Mouse (Mus musculus): ENCODE measurements at regions not wholly inside any gene's neighbourhood (a gene's known extent, or its start where the extent isn't known, plus 50 kb on each side); places are given as distances from the start of the nearest gene placed in this dataset.

- Histone ChIP-seq H3K4me2 (replicated peaks) (no peak overlapping the region), H3K9ac (no peak overlapping the region), H3K36me3 (replicated peaks; ENCODE audit: control insufficient read depth, insufficient read depth) (no peaks in the 10 kb centered on the region), H3K27ac (no peak overlapping the region), H3K27me3 (ENCODE audit: control insufficient read depth, insufficient read depth, low read length) (no peaks in the 10 kb centered on the region), H3K4me3 (replicated peaks; ENCODE audit: low read length) (no peak overlapping the region), H3K4me1 (replicated peaks; ENCODE audit: control insufficient read depth, insufficient read depth, low read length) (no peaks in the 10 kb centered on the region), H3K9me3 (ENCODE audit: control insufficient read depth, low read length) (no peaks in the 10 kb centered on the region)
- ATAC-seq (ENCODE audit: low FRiP score) (no peak), DNase-seq (ENCODE audit: low spot score) (no peak)
- 81% methylated on average over 1 of the region's 1 CpGs for WGBS
Observed at GRCm38 (mm10) chr9:30723364-30724070, 198.7 kb downstream of the Adamts15 start.

- Histone ChIP-seq H3K4me1 (replicated peaks; ENCODE audit: control insufficient read depth, insufficient read depth, low read length) (no peaks in the 10 kb centered on the region), H3K27ac (no peak overlapping the region), H3K9ac (no peak overlapping the region), H3K4me3 (replicated peaks; ENCODE audit: low read length) (no peak overlapping the region), H3K9me3 (ENCODE audit: control insufficient read depth, low read length) (no peaks in the 10 kb centered on the region), H3K27me3 (ENCODE audit: control insufficient read depth, insufficient read depth, low read length) (no peaks in the 10 kb centered on the region), H3K36me3 (replicated peaks; ENCODE audit: control insufficient read depth, insufficient read depth) (no peaks in the 10 kb centered on the region), H3K4me2 (replicated peaks) (no peak overlapping the region)
- no peak for DNase-seq (ENCODE audit: low spot score)
- ATAC-seq (ENCODE audit: low FRiP score), result no peak
- WGBS, result 68% methylated on average over 4 of the region's 4 CpGs
Observed at GRCm38 (mm10) chr9:30721861-30722260, 200.4 kb downstream of the Adamts15 start.

GRCm38 (mm10) chr9:30716421-30717170, 205.7 kb downstream of the Adamts15 start:
- no peak overlapping the region for H3K27ac ChIP-seq
- no peak for ATAC-seq (ENCODE audit: low FRiP score)
- DNase-seq (ENCODE audit: low spot score), result no peak

GRCm38 (mm10) chr9:30710131-30710530, 212.1 kb downstream of the Adamts15 start:
- H3K4me2 ChIP-seq (replicated peaks), result no peak overlapping the region
- ATAC-seq (ENCODE audit: low FRiP score) (no peak), DNase-seq (ENCODE audit: low spot score) (no peak)
- H3K4me3 ChIP-seq (replicated peaks; ENCODE audit: low read length), result no peak overlapping the region
- 90% methylated on average over 5 of the region's 5 CpGs for WGBS
- no peaks in the 10 kb centered on the region for H3K9me3 ChIP-seq (ENCODE audit: control insufficient read depth, low read length)
- no peaks in the 10 kb centered on the region for H3K27me3 ChIP-seq (ENCODE audit: control insufficient read depth, insufficient read depth, low read length)
- H3K27ac ChIP-seq, result no peak overlapping the region
- no peaks in the 10 kb centered on the region for H3K36me3 ChIP-seq (replicated peaks; ENCODE audit: control insufficient read depth, insufficient read depth)
- H3K9ac ChIP-seq, result no peak overlapping the region
- no peaks in the 10 kb centered on the region for H3K4me1 ChIP-seq (replicated peaks; ENCODE audit: control insufficient read depth, insufficient read depth, low read length)

More at GRCm38 (mm10) chr9:30716421-30717170, 205.7 kb downstream of the Adamts15 start:
- H3K4me2 ChIP-seq (replicated peaks), result no peak overlapping the region
- no peaks in the 10 kb centered on the region for H3K27me3 ChIP-seq (ENCODE audit: control insufficient read depth, insufficient read depth, low read length)
- no peaks in the 10 kb centered on the region for H3K36me3 ChIP-seq (replicated peaks; ENCODE audit: control insufficient read depth, insufficient read depth)
- H3K9ac ChIP-seq, result no peak overlapping the region
- H3K4me3 ChIP-seq (replicated peaks; ENCODE audit: low read length), result no peak overlapping the region
- H3K4me1 ChIP-seq (replicated peaks; ENCODE audit: control insufficient read depth, insufficient read depth, low read length), result no peaks in the 10 kb centered on the region
- WGBS, result 82% methylated on average over 8 of the region's 8 CpGs
- H3K9me3 ChIP-seq (ENCODE audit: control insufficient read depth, low read length), result no peaks in the 10 kb centered on the region

- H3K4me1 ChIP-seq (replicated peaks; ENCODE audit: control insufficient read depth, insufficient read depth, low read length), result no peaks in the 10 kb centered on the region
- H3K27me3 ChIP-seq (ENCODE audit: control insufficient read depth, insufficient read depth, low read length), result no peaks in the 10 kb centered on the region
- ATAC-seq (ENCODE audit: low FRiP score) (no peak), DNase-seq (ENCODE audit: low spot score) (no peak)
- no peak overlapping the region for H3K9ac ChIP-seq
- no peak overlapping the region for H3K4me3 ChIP-seq (replicated peaks; ENCODE audit: low read length)
- H3K4me2 ChIP-seq (replicated peaks), result no peak overlapping the region
- H3K27ac ChIP-seq, result no peak overlapping the region
- WGBS, result 52% methylated on average over 5 of the region's 5 CpGs
- H3K9me3 ChIP-seq (ENCODE audit: control insufficient read depth, low read length), result no peaks in the 10 kb centered on the region
- no peaks in the 10 kb centered on the region for H3K36me3 ChIP-seq (replicated peaks; ENCODE audit: control insufficient read depth, insufficient read depth)
Observed at GRCm38 (mm10) chr9:30699848-30700247, 222.4 kb downstream of the Adamts15 start.

- Histone ChIP-seq H3K9me3 (ENCODE audit: control insufficient read depth, low read length) (no peaks in the 10 kb centered on the region), H3K27ac (no peak overlapping the region), H3K4me3 (replicated peaks; ENCODE audit: low read length) (no peak overlapping the region), H3K9ac (no peak overlapping the region), H3K4me1 (replicated peaks; ENCODE audit: control insufficient read depth, insufficient read depth, low read length) (no peaks in the 10 kb centered on the region), H3K27me3 (ENCODE audit: control insufficient read depth, insufficient read depth, low read length) (no peaks in the 10 kb centered on the region), H3K36me3 (replicated peaks; ENCODE audit: control insufficient read depth, insufficient read depth) (no peaks in the 10 kb centered on the region), H3K4me2 (replicated peaks) (no peak overlapping the region)
- 93% methylated on average over 1 of the region's 1 CpGs for WGBS
- DNase-seq (ENCODE audit: low spot score), result no peak
- no peak for ATAC-seq (ENCODE audit: low FRiP score)
Observed at GRCm38 (mm10) chr9:30697533-30697932, 224.7 kb downstream of the Adamts15 start.

- no peak overlapping the region for H3K4me3 ChIP-seq (replicated peaks; ENCODE audit: low read length)
- no peaks in the 10 kb centered on the region for H3K4me1 ChIP-seq (replicated peaks; ENCODE audit: control insufficient read depth, insufficient read depth, low read length)
- no peak for DNase-seq (ENCODE audit: low spot score)
- no peak overlapping the region for H3K4me2 ChIP-seq (replicated peaks)
- peaks cover 15% of the 10 kb centered on the region for H3K9me3 ChIP-seq (ENCODE audit: control insufficient read depth, low read length)
- H3K9ac ChIP-seq, result no peak overlapping the region
- H3K27ac ChIP-seq, result no peak overlapping the region
- H3K27me3 ChIP-seq (ENCODE audit: control insufficient read depth, insufficient read depth, low read length), result no peaks in the 10 kb centered on the region
- ATAC-seq (ENCODE audit: low FRiP score), result no peak
- no peaks in the 10 kb centered on the region for H3K36me3 ChIP-seq (replicated peaks; ENCODE audit: control insufficient read depth, insufficient read depth)
Observed at GRCm38 (mm10) chr9:30668095-30668494, 241.2 kb downstream of the Snx19 start.

- Histone ChIP-seq H3K36me3 (replicated peaks; ENCODE audit: control insufficient read depth, insufficient read depth) (no peaks in the 10 kb centered on the region), H3K4me3 (replicated peaks; ENCODE audit: low read length) (no peak overlapping the region), H3K27ac (no peak overlapping the region), H3K9ac (no peak overlapping the region), H3K27me3 (ENCODE audit: control insufficient read depth, insufficient read depth, low read length) (no peaks in the 10 kb centered on the region), H3K4me2 (replicated peaks) (no peak overlapping the region), H3K9me3 (ENCODE audit: control insufficient read depth, low read length) (peaks cover 15% of the 10 kb centered on the region), H3K4me1 (replicated peaks; ENCODE audit: control insufficient read depth, insufficient read depth, low read length) (no peaks in the 10 kb centered on the region)
- no peak for ATAC-seq (ENCODE audit: low FRiP score)
- DNase-seq (ENCODE audit: low spot score), result no peak
- 89% methylated on average over 6 of the region's 6 CpGs for WGBS
Observed at GRCm38 (mm10) chr9:30662456-30662855, 235.5 kb downstream of the Snx19 start.

- Histone ChIP-seq H3K9ac (no peak overlapping the region), H3K27ac (no peak overlapping the region), H3K27me3 (ENCODE audit: control insufficient read depth, insufficient read depth, low read length) (no peaks in the 10 kb centered on the region), H3K4me2 (replicated peaks) (no peak overlapping the region), H3K36me3 (replicated peaks; ENCODE audit: control insufficient read depth, insufficient read depth) (no peaks in the 10 kb centered on the region), H3K9me3 (ENCODE audit: control insufficient read depth, low read length) (no peaks in the 10 kb centered on the region), H3K4me1 (replicated peaks; ENCODE audit: control insufficient read depth, insufficient read depth, low read length) (peaks cover 5% of the 10 kb centered on the region; the same call in 1 of the 2 replicates), H3K4me3 (replicated peaks; ENCODE audit: low read length) (no peak overlapping the region)
- ATAC-seq (ENCODE audit: low FRiP score), result no peak
- DNase-seq (ENCODE audit: low spot score), result no peak
- WGBS, result 94% methylated on average over 5 of the region's 5 CpGs
Observed at GRCm38 (mm10) chr9:30653961-30654360, 227.1 kb downstream of the Snx19 start.

Data from hindbrain, embryonic 14.5 days (tissue).